Mouse (Mus musculus): ENCODE measurements around the gene Sox9.

- TF ChIP-seq UBTF (IDR thresholded peaks at IDR 0.05; ENCODE audit: borderline replicate concordance, insufficient read depth, low read depth, low read length) (no peak), POLR2A (IDR thresholded peaks at IDR 0.05; ENCODE audit: control insufficient read depth in 1 of 2, insufficient read depth in 1 of 2, low read depth in 1 of 2, low read length in 2 of 2, poor library complexity in 1 of 2) (no peak), CTCF (IDR thresholded peaks at IDR 0.05 in 2 of 3, conservative IDR thresholded peaks at IDR 0.05 in 1 of 3; ENCODE audit: control insufficient read depth in 1 of 3, insufficient read depth in 1 of 3, low read depth in 2 of 3, low read length in 3 of 3, poor library complexity in 1 of 3, severe bottlenecking in 1 of 3) (no peak), GABPA (IDR thresholded peaks at IDR 0.05; ENCODE audit: low read depth, low read length) (no peak), BHLHE40 (IDR thresholded peaks at IDR 0.05; ENCODE audit: borderline replicate concordance, low read depth, low read length) (no peak), NRF1 (IDR thresholded peaks at IDR 0.05; ENCODE audit: insufficient read depth, low read depth, low read length, poor library complexity, severe bottlenecking) (no peak), ZC3H11A (IDR thresholded peaks at IDR 0.05; ENCODE audit: low read depth, low read length) (no peak), ELF1 (IDR thresholded peaks at IDR 0.05; ENCODE audit: low read depth, low read length) (no peak), ZNF384 (IDR thresholded peaks at IDR 0.05; ENCODE audit: low read depth, low read length) (no peak), MXI1 (IDR thresholded peaks at IDR 0.05; ENCODE audit: low read depth, low read length) (no peak), USF2 (IDR thresholded peaks at IDR 0.05; ENCODE audit: borderline replicate concordance in 1 of 2, insufficient read depth in 1 of 2, low read depth in 1 of 2, low read length in 2 of 2) (no peak), MAFK (IDR thresholded peaks at IDR 0.05; ENCODE audit: borderline replicate concordance, low read depth, low read length) (no peak), MAX (IDR thresholded peaks at IDR 0.05; ENCODE audit: low read length) (no peak), MAZ (IDR thresholded peaks at IDR 0.05; ENCODE audit: low read depth, low read length) (no peak)
Measured at GRCm38 (mm10) chr11:112772791-112773355, 9.2 kb upstream of the Sox9 start.
